Mouse (Mus musculus) cerebellum, adult (tissue): ENCODE results near the gene Srsf3.
"Not testable (repeated sequence)": the region's sequence is repeated elsewhere in the genome, so short reads cannot be mapped to it uniquely, and the experiment has no call there.

Experiments used
- ATAC-seq: cut with Nextera tagmentation; 2 replicates; pipeline ENCODE4 v1.9.2; 2017; ENCODE audit warnings: mild to moderate bottlenecking, moderate library complexity, mixed read lengths; ENCODE audit not compliant: insufficient number of reproducible peaks, low FRiP score, low TSS enrichment

Srsf3 gene

GRCm38 (mm10) chr17:29032274-29033069, at the start of gene Srsf3:
Gene Srsf3, plus strand, starts transcription at chr17:29032628.
- peak; percentile 95 for ATAC-seq

- ATAC-seq: no peak
Measured at GRCm38 (mm10) chr17:28984724-28985420, 47.6 kb upstream of the Srsf3 start.

- ATAC-seq: no peak
Measured at GRCm38 (mm10) chr17:28986833-28987232, 45.6 kb upstream of the Srsf3 start.

GRCm38 (mm10) chr17:28987713-28988112, 44.7 kb upstream of the Srsf3 start:
- no peak for ATAC-seq

GRCm38 (mm10) chr17:28988291-28988690, 44.1 kb upstream of the Srsf3 start:
- no peak for ATAC-seq

- ATAC-seq: no peak
Measured at GRCm38 (mm10) chr17:28988996-28989395, 43.4 kb upstream of the Srsf3 start.

- ATAC-seq: no peak
Measured at GRCm38 (mm10) chr17:28990060-28990459, 42.4 kb upstream of the Srsf3 start.

GRCm38 (mm10) chr17:28991286-28991685, 41.1 kb upstream of the Srsf3 start:
- no peak for ATAC-seq

- ATAC-seq: no peak
Measured at GRCm38 (mm10) chr17:28992105-28992504, 40.3 kb upstream of the Srsf3 start.

GRCm38 (mm10) chr17:28993004-28993403, 39.4 kb upstream of the Srsf3 start:
- ATAC-seq: not testable (repeated sequence)

- ATAC-seq: no peak
Measured at GRCm38 (mm10) chr17:28994615-28995014, 37.8 kb upstream of the Srsf3 start.

- ATAC-seq: no peak
Measured at GRCm38 (mm10) chr17:29000465-29000864, 32.0 kb upstream of the Srsf3 start.

GRCm38 (mm10) chr17:29003740-29004139, 28.7 kb upstream of the Srsf3 start:
- no peak for ATAC-seq

- ATAC-seq: no peak
Measured at GRCm38 (mm10) chr17:29005002-29005401, 27.4 kb upstream of the Srsf3 start.

- ATAC-seq: no peak
Measured at GRCm38 (mm10) chr17:29006812-29007211, 25.6 kb upstream of the Srsf3 start.

GRCm38 (mm10) chr17:29007243-29007640, 25.2 kb upstream of the Srsf3 start:
- no peak; the same call in none of the 2 replicates for ATAC-seq

- ATAC-seq: peak; percentile 92
Measured at GRCm38 (mm10) chr17:29007641-29008325, 24.6 kb upstream of the Srsf3 start, which contains the start of gene Stk38. Gene Stk38, minus strand, starts transcription at chr17:29007995.

GRCm38 (mm10) chr17:29008326-29008650, 24.1 kb upstream of the Srsf3 start:
- no peak for ATAC-seq

GRCm38 (mm10) chr17:29009181-29009580, 23.2 kb upstream of the Srsf3 start:
- no peak for ATAC-seq

- ATAC-seq: no peak
Measured at GRCm38 (mm10) chr17:29014235-29014634, 18.2 kb upstream of the Srsf3 start.

- ATAC-seq: no peak
Measured at GRCm38 (mm10) chr17:29015638-29016037, 16.8 kb upstream of the Srsf3 start.
